Mouse (Mus musculus): ENCODE data around the gene Slx4ip.

GRCm38 (mm10) chr2:136975774-136976173, 84.8 kb downstream of the Slx4ip start:
- TF ChIP-seq POLR2A (IDR thresholded peaks at IDR 0.05; ENCODE audit: borderline replicate concordance, insufficient read depth, low read length): no peak
- no peak for TF ChIP-seq CTCF (IDR thresholded peaks at IDR 0.05; ENCODE audit: borderline replicate concordance, insufficient read depth, low read depth, low read length)
